Mouse (Mus musculus) hindbrain, postnatal 0 days (tissue): Measurements from ENCODE around the gene Akr1c14. TPM values are rescaled to one million over a fixed set of nuclear protein-coding genes. Genes with fewer than 3 reads are reported as not detected.
"Not testable (repeated sequence)": the region's sequence is repeated elsewhere in the genome, so short reads cannot be mapped to it uniquely, and the experiment has no call there.

Source experiments
- ATAC-seq: fragments of 200-750 bp; cut with Nextera tagmentation; 2 replicates; pipeline ENCODE4 v1.8.0; 2017; ENCODE audit warnings: mild to moderate bottlenecking, moderate TSS enrichment, moderate library complexity
- DNase-seq: peaks from one replicate; pipeline ENCODE4 v3.0.0-alpha.2; 2015; ENCODE audit warnings: low spot score
- H3K27ac ChIP-seq: fragments of 300-500 bp; sonication (generic); 2 replicates; pipeline ENCODE4 v1.5.1; 2014; ENCODE audit warnings: mild to moderate bottlenecking
- H3K27me3 ChIP-seq: fragments of 300-500 bp; sonication (generic); 2 replicates; pipeline ENCODE4 v1.6.1; 2014; ENCODE audit warnings: low read length, mixed read lengths; ENCODE audit not compliant: insufficient read depth
- H3K36me3 ChIP-seq: fragments of 300-500 bp; sonication (generic); 2 replicates; pipeline ENCODE4 v1.6.1; 2014; ENCODE audit warnings: low read length, mixed read lengths; ENCODE audit not compliant: insufficient read depth
- H3K4me1 ChIP-seq: fragments of 300-500 bp; sonication (generic); 2 replicates; pipeline ENCODE4 v1.6.1; 2014; ENCODE audit warnings: antibody characterized with exemption, low read length, mixed read lengths; ENCODE audit not compliant: insufficient read depth
- H3K4me2 ChIP-seq: fragments of 300-500 bp; sonication (generic); 2 replicates; pipeline ENCODE4 v1.6.1; 2014; ENCODE audit warnings: low read depth, mild to moderate bottlenecking, low read length, moderate library complexity, mixed read lengths
- H3K4me3 ChIP-seq: fragments of 300-500 bp; sonication (generic); 2 replicates; pipeline ENCODE4 v1.5.1; 2014; ENCODE audit warnings: low read length
- H3K9ac ChIP-seq: fragments of 300-500 bp; sonication (generic); replicated peaks from 2 replicates; pipeline ENCODE4 v1.6.1; 2014; ENCODE audit warnings: mild to moderate bottlenecking, low read length, moderate library complexity, mixed read lengths
- H3K9me3 ChIP-seq: fragments of 300-500 bp; sonication (generic); 2 replicates; pipeline ENCODE4 v1.6.1; 2016; ENCODE audit warnings: low read length, mixed read lengths
- CTCF ChIP-seq: IDR thresholded peaks from 2 replicates; pipeline ENCODE4 v1.5.1; 2016; ENCODE audit warnings: antibody characterized with exemption, control low read depth, low read depth
- WGBS: fragments of 180-500 bp; shearing (Covaris S2); extraction: QIAGEN DNeasy Blood & Tissue Kit; methylation state at CpG from one replicate; pipeline ENCODE4 v1.1.7; 2014; 5-methylcytosine and 5-hydroxymethylcytosine counted together
- polyA plus RNA-seq: library from polyadenylated mRNA; unstranded; fragments of >200 nt; fragmentation: Nextera tagmentation; extraction: Ambion mirVana; gene quantifications from 2 replicates; pipeline ENCODE4 v1.2.1, GENCODE M21; 2015
- total RNA-seq: library from RNA; depleted of rRNA; stranded (reverse); fragments of >200 nt; gene quantifications from 2 replicates; pipeline ENCODE4 v1.2.3, GENCODE M21; 2014

The Akr1c14 gene
- total and polyA plus RNA-seq, 2 experiments from 2014 or later, result 1.4 to 1.7 TPM

DNA sequence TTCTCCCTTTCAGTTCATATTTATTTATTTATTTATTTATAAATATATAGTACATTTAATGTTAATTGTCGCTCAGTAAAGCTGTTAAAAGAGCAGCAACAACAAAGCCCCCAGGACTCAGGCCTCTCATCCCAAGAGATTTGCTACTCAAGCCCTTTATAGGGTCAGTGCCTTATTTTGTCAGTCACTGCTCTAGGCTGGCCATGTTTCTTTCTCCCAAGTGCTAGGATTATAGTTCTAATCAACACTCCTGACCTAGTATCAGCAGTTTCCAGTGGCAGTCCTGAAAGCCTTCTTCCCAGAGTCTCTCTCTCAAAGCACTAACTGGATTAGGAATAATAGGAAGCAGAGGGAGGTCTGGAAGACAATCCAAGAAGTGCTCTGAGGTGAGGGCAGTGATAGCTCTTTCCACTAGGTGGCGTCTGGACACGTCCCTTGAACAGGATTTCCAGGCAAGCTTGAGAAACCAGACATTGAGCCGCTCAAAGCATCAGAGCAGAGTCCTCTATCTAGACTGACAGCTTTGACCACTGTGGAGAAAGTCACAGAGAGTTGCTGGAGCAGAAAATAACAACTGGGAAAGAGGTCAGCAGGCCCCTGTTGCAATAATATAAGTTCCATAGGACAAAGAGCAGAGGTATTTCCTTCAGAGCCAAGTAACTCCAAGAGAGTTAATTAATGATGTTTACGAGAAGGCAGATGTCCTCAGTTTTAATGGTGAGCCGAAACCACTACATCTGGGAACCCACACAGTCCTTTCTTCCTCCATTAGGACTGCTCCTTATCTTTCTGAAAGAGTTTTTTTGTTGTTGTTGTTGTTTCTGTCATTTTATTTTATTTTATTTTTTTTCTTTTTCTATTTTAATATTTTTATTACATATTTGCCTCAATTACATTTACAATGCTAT is 61.7 kb downstream of the Akr1c14 start:
- no peak overlapping the region for H3K4me3 ChIP-seq
- H3K9me3 ChIP-seq, result no peaks in the 10 kb centered on the region
- ATAC-seq (peak; percentile 83), DNase-seq (peak; percentile 85)
- H3K27me3 ChIP-seq, result no peaks in the 10 kb centered on the region
- H3K9ac ChIP-seq, result no peak overlapping the region
- no peak overlapping the region for H3K27ac ChIP-seq
- peak; percentile 85 for TF ChIP-seq CTCF
- H3K4me2 ChIP-seq, result no peak overlapping the region
- H3K36me3 ChIP-seq, result no peaks in the 10 kb centered on the region
- WGBS, result 27% methylated on average over 6 of the region's 6 CpGs
- no peaks in the 10 kb centered on the region for H3K4me1 ChIP-seq

DNA sequence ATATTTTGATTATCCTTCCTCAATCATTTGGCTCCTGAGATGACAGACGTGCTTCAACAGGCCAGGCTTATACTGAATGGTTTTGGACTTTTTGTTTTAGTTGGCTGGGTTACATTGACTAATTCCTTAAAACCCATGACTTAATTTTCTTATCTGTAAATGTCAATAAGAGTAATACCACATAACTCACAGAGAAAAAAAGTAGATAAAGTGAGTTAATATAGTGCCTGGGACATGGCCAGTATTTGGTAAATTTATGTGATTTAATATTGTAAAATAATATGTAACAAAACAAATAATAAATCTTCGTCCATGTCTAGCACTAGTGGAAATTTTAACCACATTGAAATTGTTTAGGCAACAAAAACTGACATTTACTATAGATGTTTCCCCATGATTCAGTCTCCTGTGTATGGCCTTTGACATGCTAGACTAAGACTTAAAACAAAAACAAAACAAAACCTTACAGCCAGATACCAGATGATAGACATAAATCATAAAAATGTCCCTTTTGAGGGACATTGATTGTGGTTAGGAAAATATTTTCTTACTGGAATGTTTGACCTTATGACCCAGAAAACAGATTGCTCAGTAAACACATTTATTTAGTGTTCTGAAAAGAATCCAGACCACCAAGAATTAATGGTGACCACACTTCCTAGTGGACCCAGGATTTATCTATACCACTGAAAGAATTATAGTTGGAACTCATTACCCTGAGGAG is 70.5 kb downstream of the Akr1c14 start:
- Histone ChIP-seq H3K4me1 (no peaks in the 10 kb centered on the region), H3K36me3 (no peaks in the 10 kb centered on the region), H3K27me3 (no peaks in the 10 kb centered on the region), H3K4me2 (no peak overlapping the region), H3K9ac (no peak overlapping the region), H3K27ac (no peak overlapping the region), H3K9me3 (no peaks in the 10 kb centered on the region), H3K4me3 (no peak overlapping the region)
- ATAC-seq, result no peak
- WGBS, result 67% methylated on average over 2 of the region's 2 CpGs
- no peak for TF ChIP-seq CTCF
- no peak for DNase-seq

DNA sequence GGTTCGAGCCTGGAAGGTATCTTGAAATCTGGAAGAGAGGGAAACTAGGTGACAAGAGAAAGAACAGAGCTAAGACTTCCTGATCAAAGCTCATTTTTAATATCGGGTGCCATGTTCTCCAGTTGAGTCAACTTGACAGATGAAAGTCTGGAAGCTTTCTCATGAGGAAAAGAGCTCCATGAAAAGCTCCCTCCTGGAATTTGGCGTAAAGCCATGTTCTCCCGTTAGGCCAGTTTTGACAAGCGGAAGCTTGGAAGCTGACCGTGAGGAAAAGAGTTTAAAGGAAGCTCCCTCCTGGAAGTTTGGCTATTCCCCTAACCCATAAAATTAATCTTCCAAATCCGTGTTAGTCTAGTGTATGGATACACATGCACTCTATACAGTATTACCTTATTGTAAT is 74.3 kb downstream of the Akr1c14 start:
- ATAC-seq (no peak), DNase-seq (peak; percentile 6)
- Histone ChIP-seq H3K36me3 (no peaks in the 10 kb centered on the region), H3K9me3 (no peaks in the 10 kb centered on the region), H3K27me3 (no peaks in the 10 kb centered on the region), H3K4me2 (no peak overlapping the region), H3K27ac (no peak overlapping the region), H3K4me3 (no peak overlapping the region), H3K4me1 (no peaks in the 10 kb centered on the region), H3K9ac (no peak overlapping the region)
- no peak for TF ChIP-seq CTCF
- WGBS, result 63% methylated on average over 7 of the region's 7 CpGs

DNA sequence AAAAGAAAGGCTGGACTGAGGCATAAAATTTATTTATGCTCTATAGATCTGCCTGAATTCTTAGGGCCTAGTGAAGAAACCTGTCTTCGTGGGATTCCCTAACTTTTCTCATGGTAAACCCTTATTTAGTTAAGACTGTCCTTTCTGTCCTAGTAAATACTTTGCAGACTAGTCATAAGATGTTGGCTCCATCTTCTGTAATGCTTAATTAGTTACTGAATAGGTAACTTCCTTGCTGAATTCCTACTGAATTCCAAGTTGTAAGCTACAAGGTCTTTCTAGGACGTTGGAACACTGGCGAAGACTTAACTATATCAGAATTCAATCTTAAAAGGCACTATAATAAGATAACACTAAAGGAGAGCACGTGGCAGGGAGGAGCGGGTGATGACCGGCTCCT is 75.7 kb downstream of the Akr1c14 start:
- ATAC-seq, DNase-seq, H3K4me2 ChIP-seq, H3K36me3 ChIP-seq, H3K27ac ChIP-seq, H3K9ac ChIP-seq, H3K4me1 ChIP-seq, H3K27me3 ChIP-seq, H3K9me3 ChIP-seq, H3K4me3 ChIP-seq: not testable (repeated sequence)
- 95% methylated on average over 6 of the region's 6 CpGs for WGBS

DNA sequence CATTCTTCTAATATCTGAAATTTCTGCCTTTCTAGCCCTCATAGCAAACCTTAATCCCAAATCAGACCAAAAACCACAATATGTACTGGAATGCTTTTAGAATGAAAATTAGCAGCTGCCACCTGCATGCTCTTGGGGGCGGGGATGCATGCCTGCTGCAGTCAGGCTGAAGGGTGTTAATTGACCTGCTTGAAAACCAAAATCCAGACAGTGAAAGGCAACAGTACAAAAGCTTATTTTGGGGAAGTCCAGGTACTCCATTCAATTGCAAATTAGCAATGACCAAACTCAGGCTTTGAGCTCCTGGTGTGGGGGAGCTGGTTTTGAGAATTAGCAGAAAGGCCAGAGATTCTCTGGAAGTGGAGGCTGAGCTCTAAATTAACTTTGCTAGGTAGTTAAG is 77.0 kb downstream of the Akr1c14 start:
- H3K4me1 ChIP-seq, H3K27me3 ChIP-seq, DNase-seq, H3K27ac ChIP-seq, ATAC-seq, H3K4me3 ChIP-seq, H3K9ac ChIP-seq, H3K9me3 ChIP-seq, H3K36me3 ChIP-seq, H3K4me2 ChIP-seq: not testable (repeated sequence)
- WGBS, result 68% methylated on average over 1 of the region's 1 CpGs

DNA sequence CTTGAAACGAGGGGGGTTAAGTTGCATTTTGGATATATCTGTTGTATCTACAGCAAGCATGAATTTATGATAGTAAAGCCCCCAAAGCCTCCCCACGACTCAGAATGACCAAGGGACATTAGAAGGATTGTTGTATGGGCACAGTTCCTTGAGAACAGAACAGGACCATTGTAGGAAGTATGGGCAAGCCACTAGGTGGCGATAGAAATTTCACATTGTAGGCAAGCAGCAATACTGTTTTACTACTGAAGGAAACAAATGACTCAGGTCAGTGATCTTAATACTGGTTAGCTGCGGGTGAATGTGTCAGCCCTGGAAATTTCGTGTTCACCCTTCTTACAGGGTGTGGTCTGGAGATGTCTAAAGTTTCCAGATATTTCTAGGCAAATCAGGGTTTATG is 80.3 kb downstream of the Akr1c14 start:
- H3K9ac ChIP-seq, result no peak overlapping the region
- H3K27ac ChIP-seq, result no peak overlapping the region
- no peaks in the 10 kb centered on the region for H3K27me3 ChIP-seq
- WGBS, result 48% methylated on average over 5 of the region's 5 CpGs
- no peaks in the 10 kb centered on the region for H3K9me3 ChIP-seq
- peak; percentile 66 for TF ChIP-seq CTCF
- DNase-seq (peak; percentile 24), ATAC-seq (no peak)
- H3K4me2 ChIP-seq, result no peak overlapping the region
- H3K4me1 ChIP-seq, result no peaks in the 10 kb centered on the region
- H3K4me3 ChIP-seq, result no peak overlapping the region
- H3K36me3 ChIP-seq, result no peaks in the 10 kb centered on the region

DNA sequence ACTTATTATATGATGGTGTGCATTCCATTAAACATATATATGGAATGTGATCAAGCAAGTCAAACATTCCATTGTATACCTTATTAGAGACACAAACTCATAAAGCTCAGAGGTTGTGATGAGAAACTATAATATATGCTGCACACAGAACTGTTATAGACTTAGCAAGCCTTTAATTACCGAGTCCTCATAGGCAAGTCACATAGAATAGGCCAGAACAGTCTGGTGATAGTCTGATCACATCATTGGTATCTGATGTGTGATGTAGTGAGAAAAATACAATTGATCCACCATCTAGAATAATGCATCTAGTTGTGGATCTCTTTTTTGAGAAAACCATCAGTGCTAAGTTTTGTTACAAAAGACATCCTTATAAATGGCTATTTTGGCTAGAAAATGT is 82.5 kb downstream of the Akr1c14 start:
- Histone ChIP-seq H3K9me3 (no peaks in the 10 kb centered on the region), H3K4me2 (no peak overlapping the region), H3K27ac (no peak overlapping the region), H3K9ac (no peak overlapping the region), H3K36me3 (no peaks in the 10 kb centered on the region), H3K27me3 (no peaks in the 10 kb centered on the region), H3K4me1 (no peaks in the 10 kb centered on the region), H3K4me3 (no peak overlapping the region)
- DNase-seq (no peak), ATAC-seq (no peak)
- 71% methylated on average over 1 of the region's 1 CpGs for WGBS
- TF ChIP-seq CTCF, result no peak
